Mouse (Mus musculus) spleen, adult 2 months (tissue): ENCODE measurements around the gene H2-M10.2. TPM values are rescaled to one million over a fixed set of nuclear protein-coding genes. Genes with fewer than 3 reads are reported as not detected.
"Not testable (repeated sequence)": the region's sequence is repeated elsewhere in the genome, so short reads cannot be mapped to it uniquely, and the experiment has no call there.

Experiments used
- DNase-seq, 2 experiments: peaks; one replicate each; pipeline versions ENCODE4 v3.0.0 to v3.0.0-alpha.2; 2012 to 2021; ENCODE audit warnings: low spot score in 2 of 2, low read depth in 1 of 2
- H3K27ac ChIP-seq: fragments of 200-500 bp; 2 replicates; pipeline ENCODE4 v1.5.1; 2012; ENCODE audit warnings: low read length, inconsistent platforms; ENCODE audit not compliant: insufficient read depth
- H3K27me3 ChIP-seq: fragments of 200-500 bp; 2 replicates; pipeline ENCODE4 v1.6.1; 2012; ENCODE audit warnings: mild to moderate bottlenecking, moderate library complexity, low read length, inconsistent platforms; ENCODE audit not compliant: control insufficient read depth, insufficient read depth
- H3K36me3 ChIP-seq: fragments of 200-500 bp; 2 replicates; pipeline ENCODE4 v1.6.1; 2012; ENCODE audit warnings: mild to moderate bottlenecking, low read length, inconsistent platforms; ENCODE audit not compliant: control insufficient read depth, insufficient read depth
- H3K4me1 ChIP-seq: fragments of 200-500 bp; 2 replicates; pipeline ENCODE4 v1.6.1; 2011; ENCODE audit warnings: inconsistent platforms; ENCODE audit not compliant: control insufficient read depth, insufficient read depth, insufficient read length
- H3K4me3 ChIP-seq: fragments of 200-500 bp; 2 replicates; pipeline ENCODE4 v1.5.1; 2011; ENCODE audit warnings: mild to moderate bottlenecking, inconsistent platforms; ENCODE audit not compliant: insufficient read depth, insufficient read length; ENCODE audit errors: extremely low read depth
- CTCF ChIP-seq: fragments of 200-500 bp; IDR thresholded peaks from 2 replicates; pipeline ENCODE4 v1.5.1; 2011; ENCODE audit warnings: mild to moderate bottlenecking, inconsistent platforms; ENCODE audit not compliant: insufficient read depth, insufficient read length, insufficient replicate concordance; ENCODE audit errors: extremely low read depth
- POLR2A ChIP-seq: fragments of 200-500 bp; IDR thresholded peaks from 2 replicates; pipeline ENCODE4 v1.6.1; 2011; ENCODE audit warnings: low read depth, low read length, inconsistent platforms
- WGBS: fragments of 180-500 bp; shearing (Covaris S2); methylation state at CpG from one replicate; pipeline ENCODE4 v1.1.7; 2018; 5-methylcytosine and 5-hydroxymethylcytosine counted together
- polyA plus RNA-seq: library from polyadenylated mRNA; depleted of rRNA; stranded (reverse); fragments of >200 nt; gene quantifications from 2 replicates; pipeline ENCODE4 v1.2.3, GENCODE M21; 2012; rRNA removed

H2-M10.2 gene
- polyA plus RNA-seq, 1 experiment: not detected

- Histone ChIP-seq H3K27me3 (peaks cover 2% of the 10 kb centered on the region; the same call in 1 of the 2 replicates), H3K4me1 (peaks cover 7% of the 10 kb centered on the region), H3K27ac (no peak overlapping the region), H3K4me3 (peak overlapping the region; percentile 10; the same call in 1 of the 2 replicates), H3K36me3 (no peaks in the 10 kb centered on the region; the same call in none of the 2 replicates)
- peak; percentile 25 to 28 for DNase-seq
- TF ChIP-seq CTCF (no peak), POLR2A (no peak)
- 3% methylated on average over 25 of the region's 25 CpGs for WGBS
These were observed 33.9 kb downstream of the H2-M10.2 start for GRCm38 (mm10) chr17:36252250-36252876.

- no peak for DNase-seq
- 67% methylated on average over 33 of the region's 33 CpGs for WGBS
- H3K27me3 ChIP-seq: peaks cover 2% of the 10 kb centered on the region; the same call in 1 of the 2 replicates
- no peak overlapping the region for H3K27ac ChIP-seq
- TF ChIP-seq CTCF (no peak), POLR2A (no peak)
- no peaks in the 10 kb centered on the region for H3K36me3 ChIP-seq
- peaks cover 3% of the 10 kb centered on the region for H3K4me1 ChIP-seq
- H3K4me3 ChIP-seq: no peak overlapping the region
These were observed 37.4 kb downstream of the H2-M10.2 start for GRCm38 (mm10) chr17:36248886-36249285.

DNA sequence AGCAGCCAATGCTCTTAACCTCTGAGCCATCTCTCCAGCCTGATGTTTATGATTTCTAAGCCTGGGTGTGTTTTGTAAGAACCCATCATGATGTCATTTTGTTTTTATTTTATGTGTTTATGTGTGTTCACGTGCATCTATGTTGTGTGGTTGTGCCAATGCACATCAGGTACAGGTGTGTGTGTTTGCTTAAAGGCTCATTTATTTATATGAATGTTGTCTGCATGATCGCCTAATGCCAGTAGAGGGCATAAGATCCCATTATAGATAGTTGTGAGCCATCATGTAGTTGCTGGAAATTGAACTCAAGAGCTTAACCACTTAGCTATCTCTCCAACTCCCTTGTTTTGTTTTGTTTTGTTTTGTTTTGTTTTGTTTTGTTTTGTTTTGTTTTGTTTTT, 40.5 kb downstream of the H2-M10.2 start:
- no peaks in the 10 kb centered on the region; the same call in 1 of the 2 replicates for H3K4me1 ChIP-seq
- 85% methylated on average over 2 of the region's 2 CpGs for WGBS
- H3K27me3 ChIP-seq: peaks cover 2% of the 10 kb centered on the region; the same call in 1 of the 2 replicates
- H3K36me3 ChIP-seq: no peaks in the 10 kb centered on the region
- TF ChIP-seq POLR2A (no peak), CTCF (no peak)
- no peak for DNase-seq
- H3K27ac ChIP-seq: no peak overlapping the region
- no peak overlapping the region for H3K4me3 ChIP-seq

DNA sequence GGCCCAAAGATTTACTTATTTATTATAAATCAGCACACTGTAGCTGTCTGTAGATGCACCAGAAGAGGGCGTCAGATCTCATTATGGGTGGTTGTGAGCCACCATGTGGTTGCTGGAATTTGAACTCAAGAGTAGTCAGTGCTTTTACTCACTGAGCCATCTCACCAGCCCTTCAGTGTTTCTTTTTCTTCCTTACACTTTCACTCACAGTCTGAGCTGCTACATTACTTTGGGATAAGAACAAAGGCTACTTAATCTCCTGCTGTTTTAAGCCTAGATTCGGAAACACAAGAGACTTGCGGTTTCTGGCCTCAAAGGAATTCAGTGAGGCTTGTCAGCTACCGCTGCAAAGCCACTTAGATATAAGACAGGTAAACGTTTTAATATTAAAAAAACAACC, 42.3 kb downstream of the H2-M10.2 start:
- Histone ChIP-seq H3K4me3 (no peak overlapping the region), H3K27me3 (no peaks in the 10 kb centered on the region; the same call in 1 of the 2 replicates), H3K36me3 (no peaks in the 10 kb centered on the region), H3K27ac (no peak overlapping the region), H3K4me1 (no peaks in the 10 kb centered on the region; the same call in 1 of the 2 replicates)
- TF ChIP-seq POLR2A: no peak
- 69% methylated on average over 5 of the region's 5 CpGs for WGBS
- no peak for DNase-seq

DNA sequence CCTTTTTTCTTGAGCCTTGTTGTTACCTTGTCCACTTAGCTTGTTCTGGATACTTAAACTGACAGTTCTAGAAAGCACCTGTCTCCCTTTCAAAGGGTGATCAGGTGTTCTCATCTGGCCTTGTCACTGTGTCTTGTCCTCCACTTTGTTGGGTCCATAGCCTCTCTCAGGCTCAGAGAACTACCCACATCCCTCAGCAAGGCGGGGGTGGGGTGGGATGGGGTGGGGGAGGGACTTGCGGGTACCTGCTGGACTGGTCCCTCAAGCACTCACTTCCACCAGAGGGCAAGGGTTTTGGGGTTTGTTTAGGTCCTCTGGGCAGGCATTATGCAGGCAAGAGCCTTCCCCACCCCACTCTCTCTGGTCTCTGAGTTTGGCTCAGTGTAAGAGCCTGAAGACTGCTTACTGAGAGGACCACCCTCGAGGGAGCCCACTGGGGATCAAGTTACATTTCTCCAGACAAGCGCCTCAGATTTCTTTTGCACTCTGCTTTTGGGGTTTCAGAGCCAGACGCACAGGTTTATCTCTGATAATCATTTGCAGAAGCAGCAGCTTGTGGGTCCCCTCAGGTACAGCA, 45.6 kb downstream of the H2-M10.2 start:
- Histone ChIP-seq H3K4me1 (no peaks in the 10 kb centered on the region), H3K4me3 (no peak overlapping the region), H3K27me3 (peaks cover 8% of the 10 kb centered on the region), H3K36me3 (no peaks in the 10 kb centered on the region), H3K27ac (no peak overlapping the region)
- WGBS: 42% methylated on average over 5 of the region's 5 CpGs
- TF ChIP-seq CTCF: no peak
- TF ChIP-seq POLR2A: no peak
- DNase-seq: no peak

GRCm38 (mm10) chr17:36237321-36237921, 48.9 kb downstream of the H2-M10.2 start:
- WGBS: 11% methylated on average over 27 of the region's 27 CpGs
- Histone ChIP-seq H3K36me3 (no peaks in the 10 kb centered on the region), H3K27me3 (peaks cover 8% of the 10 kb centered on the region), H3K27ac (no peak overlapping the region), H3K4me3 (no peak overlapping the region), H3K4me1 (no peaks in the 10 kb centered on the region)
- no peak for TF ChIP-seq POLR2A
- TF ChIP-seq CTCF: no peak
- no peak for DNase-seq

DNA sequence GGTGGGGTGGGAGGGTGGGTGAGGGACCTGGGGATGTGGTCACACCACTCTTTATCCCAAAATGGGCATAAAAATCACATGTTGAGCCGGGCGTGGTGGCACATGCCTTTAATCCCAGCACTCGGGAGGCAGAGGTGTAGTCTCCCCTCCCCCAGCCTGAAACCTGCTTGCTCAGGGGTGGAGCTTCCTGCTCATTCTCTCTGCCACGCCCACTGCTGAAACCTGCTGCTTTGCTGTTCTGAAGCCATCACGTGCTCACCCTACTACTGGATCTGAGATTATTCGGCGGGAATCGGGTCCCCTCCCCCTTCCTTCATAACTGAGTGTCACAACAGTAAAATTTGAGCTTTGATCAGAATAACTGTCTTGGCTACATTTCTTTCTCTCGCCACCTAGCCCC, 51.0 kb downstream of the H2-M10.2 start:
- H3K4me3 ChIP-seq, H3K4me1 ChIP-seq, H3K36me3 ChIP-seq, H3K27ac ChIP-seq, H3K27me3 ChIP-seq: not testable (repeated sequence)
- 26% methylated on average over 9 of the region's 9 CpGs for WGBS
- DNase-seq: peak in 1 of 2 experiments; percentile 15

Other genes with a start within 250 kb of the H2-M10.2 start
- gene H2-T22, start 243.7 kb downstream of the H2-M10.2 start, polyA plus RNA-seq: 60.3 and 61.9 TPM in 2 replicates
- 0.08 and 0.22 TPM in 2 replicates for gene Gm6034, start 243.5 kb downstream of the H2-M10.2 start, polyA plus RNA-seq
- 0.08 and 0.19 TPM in 2 replicates for gene Gm11127, start 228.1 kb downstream of the H2-M10.2 start, polyA plus RNA-seq
- 0.43 and 0.44 TPM in 2 replicates for gene Gm19684, start 164.8 kb downstream of the H2-M10.2 start, polyA plus RNA-seq
- gene Gm7030, start 157.1 kb downstream of the H2-M10.2 start, polyA plus RNA-seq: not detected in 2 replicates
- gene Gm8909, start 118.0 kb downstream of the H2-M10.2 start, polyA plus RNA-seq: 0.15 TPM in 1 of 2 replicates, not detected in the other
- not detected in 2 replicates for gene H2-T3, start 96.2 kb downstream of the H2-M10.2 start, polyA plus RNA-seq
- gene Rpp21, start 28.4 kb downstream of the H2-M10.2 start, polyA plus RNA-seq: 59.9 and 79.2 TPM in 2 replicates
- gene Trim39, start 14.2 kb downstream of the H2-M10.2 start, polyA plus RNA-seq: 16.3 and 19.7 TPM in 2 replicates
- not detected in 2 replicates for gene H2-M10.1, start 39.7 kb upstream of the H2-M10.2 start, polyA plus RNA-seq
- gene H2-M10.3, start 81.9 kb upstream of the H2-M10.2 start, polyA plus RNA-seq: not detected in 2 replicates
- gene H2-M10.4, start 175.8 kb upstream of the H2-M10.2 start, polyA plus RNA-seq: not detected in 2 replicates